Mouse (Mus musculus) adrenal gland, postnatal 14 days (tissue): ENCODE measurements at regions not wholly inside any gene's neighbourhood (a gene's known extent, or its start where the extent isn't known, plus 50 kb on each side); places are given as distances from the start of the nearest gene placed in this dataset.
A peak's percentile ranks its signal among the peaks of the same experiment; 100 is the strongest.
"Not testable (repeated sequence)": the region's sequence is repeated elsewhere in the genome, so short reads cannot be mapped to it uniquely, and the experiment has no call there.

Experiments used
- DNase-seq: peaks from one replicate; pipeline ENCODE4 v3.0.0; 2021; ENCODE audit warnings: mixed read lengths

DNA sequence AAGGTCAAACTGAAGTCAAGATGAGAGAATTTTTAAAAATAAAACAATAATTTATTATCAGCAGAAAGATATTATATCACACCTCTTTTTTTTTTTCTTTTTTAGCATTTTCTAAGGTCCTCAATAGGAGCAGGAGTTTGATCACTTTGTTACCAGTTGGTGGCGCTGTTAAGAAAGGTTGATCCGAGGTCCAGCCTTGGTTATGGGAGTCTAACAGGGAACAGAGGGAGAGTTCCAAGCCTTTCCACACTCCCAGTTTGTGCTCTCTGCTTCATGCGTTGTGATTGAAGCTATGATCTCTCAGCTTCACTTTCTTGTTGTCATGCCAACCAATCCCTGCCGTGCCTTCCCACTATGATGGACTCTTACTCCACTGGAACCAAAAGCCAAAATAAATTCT lies 83.8 kb downstream of the Fam174a start:
- peak; percentile 25 for DNase-seq

DNA sequence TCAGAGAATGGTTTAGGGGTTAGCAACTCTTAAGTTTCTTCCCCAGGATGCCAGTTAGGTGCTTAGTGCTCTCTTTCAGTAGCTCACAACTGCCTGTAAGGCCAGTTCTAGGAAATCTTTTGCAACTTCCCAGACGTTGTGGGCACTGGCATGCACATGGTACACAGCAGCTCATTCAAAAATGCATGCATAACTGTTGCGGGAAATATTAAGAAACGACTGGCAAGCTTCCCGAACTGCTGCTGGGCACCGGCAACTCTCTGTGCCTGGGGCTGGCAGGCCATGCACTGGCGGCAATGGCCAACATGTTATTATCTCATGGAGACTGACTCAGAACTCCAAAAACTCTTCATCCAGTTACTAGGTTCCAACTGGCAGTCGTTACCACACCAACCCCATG lies 86.3 kb downstream of the Fam174a start:
- DNase-seq = peak; percentile 6

DNA sequence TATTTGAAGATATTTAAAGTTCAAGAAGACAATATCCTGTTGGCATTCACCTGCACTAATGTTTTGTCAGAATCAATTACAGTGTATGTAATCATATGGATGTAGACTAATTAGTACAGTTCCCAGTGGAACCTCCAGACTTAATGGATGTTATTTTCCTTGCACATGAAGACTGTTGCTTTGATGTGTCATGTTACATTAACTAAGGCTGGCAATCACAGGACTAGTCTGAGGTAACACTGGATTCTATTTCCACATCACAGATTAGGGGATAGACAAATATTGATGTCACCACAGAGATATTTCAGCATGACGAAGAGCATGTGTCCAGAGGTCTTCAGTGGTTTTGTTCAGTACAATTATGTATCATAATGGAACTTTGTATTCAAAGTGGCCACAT lies 108.8 kb downstream of the Fam174a start:
- no peak for DNase-seq

DNA sequence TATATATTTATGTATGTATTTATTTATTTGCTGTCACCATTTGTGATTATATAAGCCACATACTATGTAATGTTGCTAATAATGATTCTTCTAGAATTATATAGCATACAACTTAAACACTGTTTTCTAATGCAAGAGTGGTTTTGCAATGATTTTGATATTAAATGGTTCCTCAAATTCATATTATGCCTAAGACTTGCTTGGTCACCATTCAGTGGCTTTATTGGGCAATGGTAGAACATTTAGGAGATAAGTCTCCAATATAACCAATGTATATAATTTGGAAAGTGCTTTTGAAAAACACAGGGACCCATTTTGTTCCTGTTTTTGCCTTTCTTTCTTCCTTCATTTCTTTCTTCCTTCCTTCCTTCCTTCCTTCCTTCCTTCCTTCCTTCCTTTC lies 112.0 kb downstream of the Fam174a start:
- DNase-seq = no peak

- no peak for DNase-seq
Observed at GRCm38 (mm10) chr1:95437155-95437554, 123.7 kb downstream of the Fam174a start.

DNA sequence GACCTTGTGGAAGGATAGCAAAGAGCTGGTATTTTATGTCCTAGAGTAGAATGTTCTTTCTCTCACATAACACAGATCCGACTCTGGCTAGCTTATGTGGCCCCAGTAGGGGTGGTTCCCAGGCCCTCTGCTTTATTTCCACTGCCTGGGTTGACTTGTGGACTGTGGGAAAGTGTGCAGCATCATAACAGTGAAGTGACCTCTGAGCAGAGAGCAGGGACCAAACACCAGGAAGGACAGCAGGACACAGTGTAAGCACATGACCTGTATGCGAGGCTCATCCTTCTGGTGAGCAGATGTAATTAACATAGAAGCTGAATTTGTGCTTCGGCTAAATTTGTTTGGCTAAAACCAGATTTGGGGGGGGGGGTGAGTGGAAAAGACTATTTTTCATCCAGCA lies 132.1 kb downstream of the Fam174a start:
- no peak for DNase-seq

DNA sequence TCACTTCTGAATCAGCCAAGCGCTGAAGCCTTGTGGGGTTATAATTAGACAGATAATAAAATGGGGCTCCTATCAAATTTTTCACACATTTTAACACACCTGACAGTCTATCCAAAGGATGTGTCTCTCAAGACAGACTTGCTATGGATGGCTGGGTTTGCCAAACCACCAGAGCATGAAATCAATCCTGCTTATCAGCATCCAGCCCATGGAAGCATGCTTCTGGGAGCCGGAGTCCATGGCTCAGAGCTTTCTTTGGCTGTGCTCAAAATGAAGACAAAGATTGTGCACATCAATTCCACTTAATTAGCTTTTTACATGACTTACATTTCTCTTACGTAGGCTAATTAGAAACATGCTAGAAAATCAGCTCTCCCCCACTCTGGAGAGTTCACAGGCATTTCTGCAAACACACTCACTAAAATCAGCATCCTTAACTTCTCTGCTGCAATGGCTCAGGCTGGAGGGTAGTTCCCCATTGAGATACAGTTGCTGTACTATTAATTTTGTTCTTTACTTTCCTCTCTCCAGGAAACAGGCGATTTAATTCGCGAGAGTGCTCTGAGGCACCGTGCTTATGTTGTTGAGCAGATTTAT lies 135.6 kb downstream of the Fam174a start:
- no peak for DNase-seq

- DNase-seq = no peak
Observed at GRCm38 (mm10) chr1:95450920-95451332, 137.5 kb downstream of the Fam174a start.

- peak; percentile 43 for DNase-seq
Observed at GRCm38 (mm10) chr1:95451755-95452154, 138.3 kb downstream of the Fam174a start.

GRCm38 (mm10) chr1:95454246-95454645 lies 140.8 kb downstream of the Fam174a start:
- no peak for DNase-seq

DNA sequence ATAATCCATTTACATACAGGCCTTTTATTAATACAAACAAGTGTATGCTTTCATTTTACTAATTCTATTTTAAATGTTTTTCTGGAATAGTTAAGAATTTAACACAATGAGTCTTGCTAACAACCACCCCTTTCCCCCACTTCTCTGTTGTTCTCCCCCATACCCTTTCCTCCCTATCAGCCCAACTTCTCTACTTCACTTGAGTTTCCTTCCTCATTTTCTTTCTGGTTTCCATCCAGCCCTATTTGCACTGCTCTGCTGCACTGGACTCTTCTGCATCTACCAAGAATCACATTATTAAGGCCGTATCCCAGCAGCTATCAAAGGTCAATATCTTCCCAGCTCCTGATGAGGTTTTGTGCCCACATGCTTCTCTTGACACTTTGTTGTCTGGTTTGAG lies 145.9 kb downstream of the Fam174a start:
- no peak for DNase-seq

DNA sequence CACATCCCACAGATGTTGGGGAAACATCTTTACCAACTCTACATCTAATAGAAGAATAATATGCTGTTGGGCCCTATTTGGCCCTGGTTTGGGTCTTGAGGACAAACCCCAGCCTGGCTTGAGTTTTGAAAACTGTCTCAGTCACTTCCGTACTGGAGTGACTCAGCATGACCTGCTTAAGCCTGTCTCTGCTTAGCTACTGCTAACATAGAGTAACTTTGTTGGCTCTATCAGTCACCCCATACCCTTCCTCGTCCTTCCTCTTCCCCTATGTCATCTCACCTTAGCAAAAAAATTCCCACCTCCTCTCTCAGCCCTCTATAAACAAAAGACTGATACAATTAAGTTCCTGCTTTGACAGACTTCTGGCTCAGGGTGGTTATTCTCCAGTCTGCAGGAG lies 154.7 kb downstream of the Fam174a start:
- DNase-seq = no peak

GRCm38 (mm10) chr1:95468772-95469171 lies 155.3 kb downstream of the Fam174a start:
- DNase-seq = no peak

- no peak for DNase-seq
Observed at GRCm38 (mm10) chr1:95470491-95470890, 157.1 kb downstream of the Fam174a start.

DNA sequence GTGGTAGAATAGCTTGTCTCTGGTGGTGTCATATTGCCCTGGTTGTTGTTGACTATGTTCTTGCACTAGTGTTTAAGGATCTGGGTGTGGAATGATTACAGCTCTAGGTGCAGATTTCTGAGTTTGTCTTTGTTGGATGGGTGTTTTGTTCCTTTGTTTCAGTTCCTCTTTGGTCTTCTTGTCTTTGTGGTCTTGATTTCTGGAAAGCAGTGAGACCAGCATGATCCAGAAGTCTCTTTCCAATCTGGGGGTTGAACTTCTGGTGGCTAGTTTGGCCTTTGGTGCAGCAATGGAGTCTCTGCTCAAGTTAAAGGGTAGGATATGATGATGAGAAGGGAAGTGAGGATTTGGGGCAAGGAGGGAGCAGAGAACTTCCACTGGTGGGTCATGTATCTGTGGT lies 174.4 kb downstream of the St8sia4 start:
- DNase-seq = no peak

DNA sequence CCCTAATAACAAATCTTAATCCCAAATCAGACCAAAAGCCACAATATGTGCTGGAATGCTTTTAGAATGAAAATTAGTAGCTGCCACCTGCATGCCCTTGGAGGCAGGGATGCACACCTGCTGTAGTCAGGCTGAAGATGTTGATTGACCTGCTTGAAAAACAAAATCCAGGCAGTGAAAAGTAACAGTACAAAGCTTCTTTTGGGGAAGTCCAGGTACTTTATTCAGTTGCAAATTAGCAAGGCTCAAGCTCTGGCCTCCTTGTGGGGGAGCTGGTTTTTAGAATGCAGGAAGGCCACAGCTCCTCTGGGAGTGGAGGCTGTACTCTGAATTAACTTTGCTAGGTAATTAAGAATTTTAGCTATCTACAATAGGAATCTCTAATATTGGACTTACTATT lies 166.7 kb downstream of the St8sia4 start:
- not testable (repeated sequence) for DNase-seq

DNA sequence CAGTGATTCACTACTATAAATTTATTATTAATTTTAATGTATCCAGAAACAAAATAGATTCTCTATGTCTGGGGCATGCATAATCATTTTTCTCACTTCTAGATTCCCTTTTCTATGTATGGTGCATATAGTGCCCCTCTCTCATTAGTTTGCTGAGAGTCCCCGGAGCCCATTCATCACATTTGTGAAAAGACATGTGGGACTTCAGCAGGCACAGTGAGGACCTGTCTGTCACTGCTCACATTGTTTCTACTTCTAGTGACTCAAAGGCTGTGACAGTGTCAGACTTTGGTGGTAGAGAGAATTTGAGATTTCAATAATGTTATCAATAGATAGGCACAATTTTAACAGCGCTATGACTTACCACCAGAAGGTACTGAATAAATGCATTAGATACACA lies 158.7 kb downstream of the St8sia4 start:
- DNase-seq = no peak

DNA sequence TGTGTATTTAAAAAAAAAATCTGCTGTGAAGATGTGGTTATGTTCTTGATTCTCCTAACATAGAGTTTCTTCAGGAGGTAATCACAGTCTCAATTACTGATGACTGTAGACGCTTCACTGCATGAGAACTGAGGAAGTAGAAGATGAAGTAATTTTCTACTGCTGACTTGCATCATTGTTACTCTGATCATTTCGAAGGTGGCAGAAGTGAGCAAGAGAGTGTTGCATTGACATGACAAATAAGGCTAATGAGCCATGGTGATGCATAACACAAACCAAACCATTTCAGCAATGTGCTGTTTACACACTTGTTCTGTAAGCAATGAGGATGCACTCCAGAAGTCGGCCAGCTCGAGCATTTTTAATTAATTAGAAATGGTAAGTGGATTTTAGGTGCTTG lies 138.6 kb downstream of the St8sia4 start:
- DNase-seq = no peak

GRCm38 (mm10) chr1:95531017-95531416 lies 136.4 kb downstream of the St8sia4 start:
- no peak for DNase-seq
